Mouse (Mus musculus) stomach, postnatal 0 days (tissue): ENCODE measurements around the gene Jph4.

Experiments
- CTCF ChIP-seq: IDR thresholded peaks from 2 replicates; pipeline ENCODE4 v1.5.1; 2016; ENCODE audit warnings: antibody characterized with exemption, low read depth, mild to moderate bottlenecking, moderate library complexity
- EP300 ChIP-seq: optimal IDR thresholded peaks from 2 replicates; pipeline ENCODE3; 2016; ENCODE audit warnings: antibody characterized with exemption

GRCm38 (mm10) chr14:55108202-55108870 is 8.4 kb downstream of the Jph4 start:
- TF ChIP-seq CTCF (no peak; the same call in 1 of the 2 replicates), EP300 (no peak)
